Mouse (Mus musculus) spleen, adult 10 weeks (tissue): ENCODE measurements around the gene Gm21477. TPM values are rescaled to one million over a fixed set of nuclear protein-coding genes. Genes with fewer than 3 reads are reported as not detected.

Experiments used
- polyA plus RNA-seq: library from polyadenylated mRNA; stranded (reverse); fragments of 350-450 nt; fragmentation: Illumina TruSeq; extraction: RNeasy Lipid Tissue Mini Kit (QIAGEN cat#74804); gene quantifications from one replicate; pipeline ENCODE4 v1.2.3, GENCODE M21; 2015; ENCODE audit warnings: low replicate concordance; ENCODE audit not compliant: insufficient read depth

The Gm21477 gene
- polyA plus RNA-seq: not detected

DNA sequence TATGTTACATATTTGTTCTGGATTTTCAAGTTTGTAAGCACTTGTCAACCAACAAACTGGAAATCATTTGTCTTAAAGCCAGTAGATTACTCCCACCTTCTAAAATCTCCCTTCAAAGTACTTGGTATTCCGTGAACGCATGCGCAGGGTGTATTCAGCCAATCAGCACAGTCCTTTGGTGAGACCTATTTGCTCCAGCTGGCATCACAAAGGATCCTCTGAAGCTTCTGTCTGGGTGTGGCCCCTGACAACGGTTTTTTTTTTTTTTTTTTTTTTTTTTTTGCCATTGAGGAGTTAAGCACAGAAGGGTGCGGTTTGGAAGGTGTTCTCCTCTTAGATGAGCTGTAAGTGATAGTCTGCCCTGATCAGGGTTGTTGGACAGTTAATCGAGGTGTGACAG lies at the start of gene Gm21477:
Gene Gm21477, plus strand, starts transcription at position 301 of the 400 bp plus-strand sequence.

